Mouse (Mus musculus): ENCODE data around the gene Wnt8b. TPM values are rescaled to one million over a fixed set of nuclear protein-coding genes. Genes with fewer than 3 reads are reported as not detected.

The Wnt8b gene
- polyA plus RNA-seq, 1 experiment, result not detected

DNA sequence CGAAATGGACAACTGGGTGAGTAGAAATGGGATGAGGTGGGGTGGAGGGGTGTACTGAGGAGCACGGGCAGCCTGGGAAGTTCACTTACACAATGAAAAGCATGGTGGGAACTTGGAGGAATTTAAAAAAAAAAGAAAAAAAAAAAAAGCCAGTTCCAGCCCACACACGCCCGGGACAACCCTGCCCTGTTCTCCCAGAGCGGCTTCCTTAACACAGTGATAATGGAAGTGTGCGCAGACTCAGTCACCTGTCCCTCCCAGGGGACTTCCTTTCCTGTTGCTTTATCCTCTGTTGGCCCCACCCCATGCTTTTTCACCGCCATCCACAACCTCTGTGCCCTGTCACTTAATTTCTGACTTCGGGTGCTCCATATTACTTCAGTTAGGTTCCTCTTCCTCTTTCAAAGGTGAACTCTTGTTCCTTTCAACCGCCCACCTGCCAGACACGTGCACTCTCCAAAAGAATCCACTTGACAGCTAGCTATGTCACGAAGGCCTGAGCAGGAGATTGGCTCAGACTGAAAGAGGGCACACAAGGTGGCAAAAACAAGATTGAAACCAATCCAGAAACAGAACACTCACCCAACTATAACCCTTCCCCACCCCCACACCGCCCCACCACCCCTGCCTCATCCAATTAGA lies 17.4 kb downstream of the Wnt8b start:
- no peaks in the 10 kb centered on the region for H3K4me1 ChIP-seq (ENCODE audit: control insufficient read depth)
- H3K27me3 ChIP-seq (ENCODE audit: control insufficient read depth), result peaks cover 77% of the 10 kb centered on the region
- no peaks in the 10 kb centered on the region for H3K36me3 ChIP-seq (ENCODE audit: control insufficient read depth)
- peaks cover 5% of the 10 kb centered on the region; the same call in 1 of the 2 replicates for H3K9me3 ChIP-seq (ENCODE audit: control insufficient read depth, low read length)
- TF ChIP-seq TAL1 (IDR thresholded peaks at IDR 0.05; ENCODE audit: low read length) (no peak), GATA1 (IDR thresholded peaks at IDR 0.05; ENCODE audit: low read length) (no peak)
- H3K4me3 ChIP-seq (replicated peaks), result no peak overlapping the region

GRCm38 (mm10) chr19:44511451-44512231 lies 18.4 kb downstream of the Wnt8b start:
- peaks cover 83% of the 10 kb centered on the region for H3K27me3 ChIP-seq (ENCODE audit: control insufficient read depth)
- no peak overlapping the region for H3K4me3 ChIP-seq (replicated peaks)
- no peaks in the 10 kb centered on the region for H3K4me1 ChIP-seq (ENCODE audit: control insufficient read depth)
- H3K36me3 ChIP-seq (ENCODE audit: control insufficient read depth), result no peaks in the 10 kb centered on the region
- TF ChIP-seq GATA1 (IDR thresholded peaks at IDR 0.05; ENCODE audit: low read length), result no peak
- peaks cover 5% of the 10 kb centered on the region; the same call in 1 of the 2 replicates for H3K9me3 ChIP-seq (ENCODE audit: control insufficient read depth, low read length)

GRCm38 (mm10) chr19:44512601-44513000 lies 19.3 kb downstream of the Wnt8b start:
- Histone ChIP-seq H3K27me3 (ENCODE audit: control insufficient read depth) (peaks cover 82% of the 10 kb centered on the region), H3K4me3 (replicated peaks) (no peak overlapping the region), H3K9me3 (ENCODE audit: control insufficient read depth, low read length) (peaks cover 5% of the 10 kb centered on the region; the same call in 1 of the 2 replicates), H3K4me1 (ENCODE audit: control insufficient read depth) (no peaks in the 10 kb centered on the region), H3K36me3 (ENCODE audit: control insufficient read depth) (no peaks in the 10 kb centered on the region)
- TF ChIP-seq GATA1 (IDR thresholded peaks at IDR 0.05; ENCODE audit: low read length) (no peak), TAL1 (IDR thresholded peaks at IDR 0.05; ENCODE audit: low read length) (no peak)

- Histone ChIP-seq H3K27me3 (ENCODE audit: control insufficient read depth) (peaks cover 87% of the 10 kb centered on the region), H3K4me3 (replicated peaks) (no peak overlapping the region), H3K9me3 (ENCODE audit: control insufficient read depth, low read length) (peaks cover 5% of the 10 kb centered on the region; the same call in 1 of the 2 replicates), H3K4me1 (ENCODE audit: control insufficient read depth) (no peaks in the 10 kb centered on the region), H3K36me3 (ENCODE audit: control insufficient read depth) (no peaks in the 10 kb centered on the region)
- no peak for TF ChIP-seq TAL1 (IDR thresholded peaks at IDR 0.05; ENCODE audit: low read length)
- no peak for TF ChIP-seq GATA1 (IDR thresholded peaks at IDR 0.05; ENCODE audit: low read length)
Observed at GRCm38 (mm10) chr19:44513054-44513833, 20.0 kb downstream of the Wnt8b start.

GRCm38 (mm10) chr19:44513921-44514482 lies 20.7 kb downstream of the Wnt8b start:
- peaks cover 84% of the 10 kb centered on the region for H3K27me3 ChIP-seq (ENCODE audit: control insufficient read depth)
- TF ChIP-seq GATA1 (IDR thresholded peaks at IDR 0.05; ENCODE audit: low read length) (no peak), TAL1 (IDR thresholded peaks at IDR 0.05; ENCODE audit: low read length) (no peak)

DNA sequence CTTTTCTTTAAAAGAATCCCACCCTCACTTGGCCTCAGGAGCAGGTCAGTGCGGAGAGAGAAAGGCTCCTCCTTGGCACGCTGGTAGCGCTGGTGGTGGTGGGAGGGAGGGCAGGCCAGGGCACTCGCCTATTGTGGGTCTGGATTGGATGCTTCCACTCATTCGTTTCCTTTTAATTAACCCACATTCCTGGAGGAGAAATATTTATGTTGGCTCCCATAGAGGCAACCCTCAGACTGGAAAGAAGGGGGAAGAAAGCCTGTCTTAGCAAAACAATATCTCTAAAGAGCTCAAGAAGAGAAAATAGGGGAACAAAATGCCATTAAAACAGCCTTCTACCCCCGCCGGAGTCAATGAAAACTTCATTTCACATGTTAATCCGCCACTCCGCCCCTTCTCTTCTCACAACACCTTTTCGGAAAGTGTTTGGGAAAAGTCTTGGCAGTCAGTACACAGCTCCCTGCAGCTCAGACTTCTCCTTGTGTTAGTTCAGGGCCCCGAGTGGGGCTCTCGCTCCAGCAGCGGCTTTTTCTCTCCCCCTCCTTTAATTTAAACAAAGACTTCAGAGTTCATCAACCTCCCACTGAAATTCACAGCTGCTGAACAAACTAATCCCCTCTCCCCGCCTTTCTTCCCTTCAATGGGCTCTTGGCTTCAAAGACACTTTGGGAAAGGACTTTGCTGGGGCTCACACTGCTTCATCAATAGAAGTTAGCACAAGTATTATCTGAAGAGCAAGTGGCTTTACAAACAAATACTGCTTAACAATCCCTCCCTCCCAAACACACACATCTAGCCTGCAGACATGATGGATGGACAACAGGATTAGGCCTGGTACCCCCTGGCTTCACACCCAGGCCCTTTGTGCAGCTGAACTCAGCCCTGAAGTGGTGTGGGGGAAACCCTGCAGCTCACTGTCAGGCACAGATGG lies 21.5 kb downstream of the Wnt8b start:
- Histone ChIP-seq H3K36me3 (ENCODE audit: control insufficient read depth) (no peaks in the 10 kb centered on the region), H3K4me1 (ENCODE audit: control insufficient read depth) (no peaks in the 10 kb centered on the region), H3K27me3 (ENCODE audit: control insufficient read depth) (peaks cover 77% of the 10 kb centered on the region), H3K9me3 (ENCODE audit: control insufficient read depth, low read length) (peaks cover 5% of the 10 kb centered on the region; the same call in 1 of the 2 replicates), H3K4me3 (replicated peaks) (no peak overlapping the region)
- TF ChIP-seq TAL1 (IDR thresholded peaks at IDR 0.05; ENCODE audit: low read length), result no peak
- TF ChIP-seq GATA1 (IDR thresholded peaks at IDR 0.05; ENCODE audit: low read length), result no peak

More at GRCm38 (mm10) chr19:44513921-44514482, 20.7 kb downstream of the Wnt8b start:
- Histone ChIP-seq H3K9me3 (ENCODE audit: control insufficient read depth, low read length) (peaks cover 5% of the 10 kb centered on the region; the same call in 1 of the 2 replicates), H3K4me1 (ENCODE audit: control insufficient read depth) (no peaks in the 10 kb centered on the region), H3K4me3 (replicated peaks) (no peak overlapping the region), H3K36me3 (ENCODE audit: control insufficient read depth) (no peaks in the 10 kb centered on the region)

DNA sequence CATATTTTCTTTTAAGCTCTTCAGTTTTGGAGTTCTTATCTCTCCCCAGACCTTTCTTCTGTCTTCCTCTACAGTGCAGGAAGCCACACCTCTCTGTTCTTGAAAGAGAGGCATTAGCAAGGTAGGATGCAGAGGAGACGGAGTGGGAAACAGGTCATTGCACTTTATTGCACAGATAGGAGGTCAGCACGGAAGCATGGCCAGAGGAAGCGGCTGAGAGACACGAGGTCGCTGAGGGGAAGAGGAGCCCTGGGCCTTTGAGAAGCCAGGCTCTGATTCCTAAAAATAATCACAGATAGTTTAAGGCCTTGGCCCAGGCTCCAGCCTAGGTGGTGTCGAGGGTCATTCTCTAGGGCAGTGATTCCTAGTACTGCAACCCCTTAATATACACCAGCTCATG lies 22.5 kb downstream of the Wnt8b start:
- H3K4me3 ChIP-seq (replicated peaks), result no peak overlapping the region
- TF ChIP-seq TAL1 (IDR thresholded peaks at IDR 0.05; ENCODE audit: low read length) (no peak), GATA1 (IDR thresholded peaks at IDR 0.05; ENCODE audit: low read length) (no peak)
- peaks cover 67% of the 10 kb centered on the region for H3K27me3 ChIP-seq (ENCODE audit: control insufficient read depth)
- H3K4me1 ChIP-seq (ENCODE audit: control insufficient read depth), result no peaks in the 10 kb centered on the region
- peaks cover 5% of the 10 kb centered on the region; the same call in 1 of the 2 replicates for H3K9me3 ChIP-seq (ENCODE audit: control insufficient read depth, low read length)
- H3K36me3 ChIP-seq (ENCODE audit: control insufficient read depth), result no peaks in the 10 kb centered on the region
